Mouse (Mus musculus): Measurements from ENCODE around the gene Zfp800.

Gene Zfp800

GRCm38 (mm10) chr6:28397681-28398203 lies at the start of gene Zfp800:
TSS of gene Zfp800 (minus strand) at chr6:28398005.
- TF ChIP-seq GATA4 (IDR thresholded peaks at IDR 0.05; ENCODE audit: insufficient replicate concordance, low read length), result no peak

DNA sequence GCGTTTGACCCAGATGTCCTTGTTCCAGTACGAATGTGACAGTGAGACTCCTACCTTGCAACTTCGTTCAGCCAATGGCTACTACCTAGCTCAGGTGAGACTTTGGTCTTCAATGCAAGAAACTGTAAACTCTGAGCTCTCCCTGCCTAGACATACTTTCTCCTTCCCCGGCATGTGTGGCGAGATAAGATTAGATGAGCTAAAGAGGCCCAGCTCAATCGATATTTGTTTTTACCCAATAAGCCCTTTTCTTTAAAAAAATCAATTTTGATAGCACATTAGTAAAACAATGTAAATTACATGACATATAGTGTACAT lies 33.7 kb upstream of the Zfp800 start:
- no peak for TF ChIP-seq GATA4 (IDR thresholded peaks at IDR 0.05; ENCODE audit: insufficient replicate concordance, low read length)

- TF ChIP-seq GATA4 (IDR thresholded peaks at IDR 0.05; ENCODE audit: insufficient replicate concordance, low read length), result no peak
Observed at GRCm38 (mm10) chr6:28430795-28431537, 33.2 kb upstream of the Zfp800 start.

GRCm38 (mm10) chr6:28429870-28430269 lies 32.1 kb upstream of the Zfp800 start:
- no peak for TF ChIP-seq GATA4 (IDR thresholded peaks at IDR 0.05; ENCODE audit: insufficient replicate concordance, low read length)

- TF ChIP-seq GATA4 (IDR thresholded peaks at IDR 0.05; ENCODE audit: insufficient replicate concordance, low read length), result no peak
Observed at GRCm38 (mm10) chr6:28428290-28428689, 30.5 kb upstream of the Zfp800 start, which contains the start of gene Gcc1. TSS of gene Gcc1 (minus strand) at chr6:28428390.

DNA sequence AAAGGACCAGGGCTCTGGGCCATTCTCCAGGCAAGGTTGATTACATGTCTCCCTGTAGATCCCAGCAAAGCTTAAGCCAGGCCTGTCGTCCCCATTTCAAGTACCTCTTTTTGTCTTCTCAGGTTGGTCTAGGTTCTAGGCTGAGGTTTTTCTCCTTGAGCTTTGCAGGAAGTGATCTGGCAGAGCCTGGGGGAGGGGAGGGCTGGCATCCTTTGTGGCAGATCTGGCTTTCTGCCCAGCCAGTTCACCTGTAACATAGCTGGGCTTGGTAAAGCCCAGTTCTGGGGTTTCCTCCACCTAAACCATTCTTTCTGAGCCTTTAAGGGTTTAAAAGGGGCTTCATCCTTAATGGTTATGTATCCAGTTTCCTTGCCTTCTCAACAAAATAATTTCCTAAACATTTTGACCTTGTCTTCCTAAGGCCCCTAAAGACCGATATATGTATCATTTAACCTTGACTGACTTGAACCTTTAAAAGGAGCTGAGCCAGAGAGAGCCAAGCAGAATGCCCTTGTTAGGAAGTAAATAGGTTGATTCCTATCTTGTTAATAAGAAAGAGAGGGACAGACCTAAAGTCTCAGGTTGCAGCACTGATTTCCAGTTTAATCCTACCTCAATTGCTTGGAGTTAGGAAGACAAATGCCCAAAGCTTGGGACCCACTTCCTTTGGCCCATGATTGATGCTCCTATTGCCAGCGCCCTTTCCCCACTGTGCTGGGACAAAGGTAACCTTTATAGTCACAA lies 29.5 kb upstream of the Zfp800 start, which contains the start of gene Fscn3:
Fscn3 (plus strand) TSS at position 694 of the 744 bp plus-strand sequence.
- no peak for TF ChIP-seq GATA4 (IDR thresholded peaks at IDR 0.05; ENCODE audit: insufficient replicate concordance, low read length)

DNA sequence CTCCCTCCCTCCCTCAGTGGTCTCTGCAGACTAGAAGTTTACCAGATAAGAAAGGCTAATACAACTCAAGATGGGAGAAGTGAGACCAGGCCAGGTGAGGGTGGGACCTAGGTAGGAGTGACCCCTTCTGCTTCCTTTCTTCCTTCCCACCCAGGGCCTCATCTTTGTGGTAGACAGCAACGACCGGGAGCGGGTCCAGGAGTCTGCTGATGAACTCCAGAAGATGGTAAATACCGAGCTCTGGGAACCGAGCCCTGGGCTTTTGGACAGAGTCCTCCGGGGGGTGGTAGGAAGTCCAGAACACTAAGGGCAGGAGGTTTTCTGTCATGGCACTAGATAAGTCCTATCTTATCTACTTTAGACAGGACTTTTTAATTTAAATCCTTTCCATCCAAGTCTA lies 27.2 kb upstream of the Zfp800 start:
- TF ChIP-seq GATA4 (IDR thresholded peaks at IDR 0.05; ENCODE audit: insufficient replicate concordance, low read length), result no peak

GRCm38 (mm10) chr6:28423767-28424695 lies 26.2 kb upstream of the Zfp800 start:
- peak; percentile 24; the same call in 1 of the 2 replicates for TF ChIP-seq GATA4 (IDR thresholded peaks at IDR 0.05; ENCODE audit: insufficient replicate concordance, low read length)

GRCm38 (mm10) chr6:28423313-28423712 lies 25.5 kb upstream of the Zfp800 start, which contains the start of gene Arf5:
TSS of gene Arf5 (plus strand) at chr6:28423560.
- no peak for TF ChIP-seq GATA4 (IDR thresholded peaks at IDR 0.05; ENCODE audit: insufficient replicate concordance, low read length)

DNA sequence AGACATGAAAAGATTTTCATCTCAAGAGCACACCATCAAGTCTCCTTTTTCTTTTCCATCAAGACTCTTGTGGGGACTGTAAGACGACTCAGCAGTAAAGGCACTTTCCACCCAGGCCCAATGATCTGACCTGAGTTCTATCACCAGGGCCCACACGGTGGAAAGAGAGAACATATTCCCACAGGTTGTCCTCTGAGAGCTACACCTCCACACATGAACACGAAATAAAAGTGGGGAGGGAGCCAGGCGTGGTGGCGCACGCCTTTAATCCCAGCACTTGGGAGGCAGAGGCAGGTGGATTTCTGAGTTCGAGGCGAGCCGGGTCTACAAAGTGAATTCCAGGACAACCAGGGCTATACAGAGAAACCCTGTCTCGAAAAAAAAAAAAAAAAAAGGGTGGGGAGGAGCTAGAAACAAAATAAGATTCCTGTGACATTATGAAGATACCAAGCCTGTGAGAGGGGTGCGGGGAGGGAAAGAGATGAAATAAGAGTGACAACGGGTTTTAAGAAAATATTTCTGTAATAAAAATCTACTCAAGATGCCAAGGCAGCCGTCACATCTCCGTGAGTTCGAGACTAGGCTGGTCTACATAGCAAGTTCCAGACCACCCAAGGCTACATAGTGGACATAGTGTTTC lies 25.0 kb upstream of the Zfp800 start:
- no peak for TF ChIP-seq GATA4 (IDR thresholded peaks at IDR 0.05; ENCODE audit: insufficient replicate concordance, low read length)

- peak; percentile 84; the same call in 1 of the 2 replicates for TF ChIP-seq GATA4 (IDR thresholded peaks at IDR 0.05; ENCODE audit: insufficient replicate concordance, low read length)
Observed at GRCm38 (mm10) chr6:28421469-28422000, 23.7 kb upstream of the Zfp800 start.

DNA sequence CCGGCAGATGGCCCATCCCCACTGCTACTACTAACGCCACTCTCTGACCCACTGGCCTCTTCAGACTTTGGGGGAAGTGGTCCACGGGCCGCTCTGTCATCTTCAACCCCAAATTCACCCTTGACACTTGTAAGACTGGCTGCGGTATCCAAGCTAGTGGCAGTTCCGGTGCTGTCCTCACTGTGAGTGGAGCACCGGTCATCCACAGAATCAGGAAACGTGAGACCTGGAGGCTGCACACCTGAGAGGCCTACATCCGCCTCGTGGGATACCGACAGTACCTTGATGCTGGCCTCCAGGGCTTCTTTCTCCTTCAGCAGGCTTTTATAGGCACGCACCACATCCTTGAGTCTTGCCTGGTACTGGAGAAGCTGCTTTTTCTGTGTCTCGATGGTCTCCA lies 23.1 kb upstream of the Zfp800 start:
- no peak for TF ChIP-seq GATA4 (IDR thresholded peaks at IDR 0.05; ENCODE audit: insufficient replicate concordance, low read length)

DNA sequence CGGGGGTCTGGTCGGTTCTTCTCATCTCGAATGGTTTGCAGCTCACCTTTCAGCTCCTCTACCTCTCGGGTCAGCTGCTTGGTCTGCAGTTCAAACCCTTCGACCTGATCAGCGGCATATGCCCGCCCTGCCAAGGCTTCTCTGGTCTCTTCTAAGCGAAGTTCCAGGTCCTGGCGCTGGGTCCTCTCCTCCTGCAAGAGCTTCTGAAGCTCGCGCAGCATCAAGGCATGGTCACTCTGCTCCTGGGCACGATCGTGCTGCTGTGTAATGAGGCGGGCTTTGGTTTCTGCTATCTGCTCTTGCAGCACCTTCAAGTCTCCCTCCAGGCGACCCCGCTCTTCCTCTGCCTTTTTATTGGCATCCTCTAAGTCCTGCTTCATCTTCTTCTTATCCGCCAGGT lies 22.6 kb upstream of the Zfp800 start:
- TF ChIP-seq GATA4 (IDR thresholded peaks at IDR 0.05; ENCODE audit: insufficient replicate concordance, low read length), result no peak

- no peak for TF ChIP-seq GATA4 (IDR thresholded peaks at IDR 0.05; ENCODE audit: insufficient replicate concordance, low read length)
Observed at GRCm38 (mm10) chr6:28419673-28420072, 21.9 kb upstream of the Zfp800 start.
